Mouse (Mus musculus): ENCODE measurements at regions not wholly inside any gene's neighbourhood (a gene's known extent, or its start where the extent isn't known, plus 50 kb on each side); places are given as distances from the start of the nearest gene placed in this dataset.
A peak's percentile ranks its signal among the peaks of the same experiment; 100 is the strongest.
"Not testable (repeated sequence)": the region's sequence is repeated elsewhere in the genome, so short reads cannot be mapped to it uniquely, and the experiment has no call there.

- DNase-seq (ENCODE audit: low spot score in 2 of 2) = no peak
Measured at GRCm38 (mm10) chr12:64788761-64789160, 128.9 kb upstream of the Gm527 start.

GRCm38 (mm10) chr12:64808492-64808891 lies 109.2 kb upstream of the Gm527 start:
- DNase-seq (ENCODE audit: low spot score in 2 of 2) = not testable (repeated sequence)

- DNase-seq (ENCODE audit: low spot score in 2 of 2) = no peak
Measured at GRCm38 (mm10) chr12:64810081-64810480, 107.6 kb upstream of the Gm527 start.

DNA sequence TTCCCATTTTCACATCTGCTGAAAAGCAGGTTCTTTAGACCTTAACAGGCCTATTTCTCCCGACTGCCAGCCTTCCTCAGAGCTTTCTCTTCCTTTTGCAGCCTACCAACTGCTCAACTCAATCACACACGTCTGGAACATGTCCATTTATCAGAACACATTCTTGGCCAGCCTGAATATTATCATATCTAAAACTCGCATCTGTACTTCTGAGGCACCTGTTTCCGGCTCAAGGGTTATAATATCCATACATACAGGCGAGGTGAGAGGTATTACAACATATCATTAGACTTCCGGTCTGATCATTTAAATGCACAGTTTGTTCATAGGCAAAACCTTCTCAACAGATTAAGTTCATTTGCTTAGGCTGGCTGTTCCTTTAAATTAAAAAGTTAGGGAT lies 101.8 kb upstream of the Gm527 start:
- no peak for DNase-seq (ENCODE audit: low spot score in 2 of 2)

DNA sequence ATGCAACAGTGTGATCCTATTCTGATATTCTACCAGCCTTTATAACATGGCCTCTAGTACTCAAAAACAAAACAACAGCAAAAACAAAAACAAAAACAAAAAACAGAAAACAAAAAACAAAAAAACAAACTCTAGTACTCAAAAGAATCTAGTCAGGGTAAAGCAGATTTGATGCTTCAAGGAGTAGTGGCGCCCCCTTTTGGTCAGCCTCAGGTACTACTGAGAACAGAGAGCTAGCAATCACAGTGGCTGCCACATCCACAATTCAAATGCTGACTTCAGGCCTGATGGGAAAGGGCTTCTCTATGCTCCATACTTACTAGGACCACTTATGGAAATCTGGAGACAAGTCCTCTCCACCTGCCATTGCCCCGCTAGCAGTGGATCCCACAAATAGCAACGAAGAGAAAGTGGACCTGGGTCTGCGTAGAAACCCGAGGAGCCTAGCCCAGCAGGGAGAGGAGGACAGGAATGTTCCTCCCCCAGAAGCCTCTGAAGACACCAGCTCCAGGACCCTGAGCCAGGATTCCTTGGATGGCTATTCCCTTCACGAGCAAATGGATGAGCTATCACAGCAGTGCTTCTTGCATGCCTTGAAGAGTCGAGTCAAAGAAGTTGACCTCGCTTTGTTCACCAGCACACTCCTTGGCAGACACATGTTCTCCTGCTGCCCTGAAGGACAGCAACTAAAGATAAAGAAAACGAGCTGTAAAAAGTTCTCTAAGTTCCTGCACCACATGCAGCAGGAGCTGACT lies 100.5 kb upstream of the Gm527 start:
- peak in 1 of 2 experiments; percentile 21 for DNase-seq (ENCODE audit: low spot score in 2 of 2)

- no peak for DNase-seq (ENCODE audit: low spot score in 2 of 2)
Measured at GRCm38 (mm10) chr12:64820722-64821121, 97.0 kb upstream of the Gm527 start.

DNA sequence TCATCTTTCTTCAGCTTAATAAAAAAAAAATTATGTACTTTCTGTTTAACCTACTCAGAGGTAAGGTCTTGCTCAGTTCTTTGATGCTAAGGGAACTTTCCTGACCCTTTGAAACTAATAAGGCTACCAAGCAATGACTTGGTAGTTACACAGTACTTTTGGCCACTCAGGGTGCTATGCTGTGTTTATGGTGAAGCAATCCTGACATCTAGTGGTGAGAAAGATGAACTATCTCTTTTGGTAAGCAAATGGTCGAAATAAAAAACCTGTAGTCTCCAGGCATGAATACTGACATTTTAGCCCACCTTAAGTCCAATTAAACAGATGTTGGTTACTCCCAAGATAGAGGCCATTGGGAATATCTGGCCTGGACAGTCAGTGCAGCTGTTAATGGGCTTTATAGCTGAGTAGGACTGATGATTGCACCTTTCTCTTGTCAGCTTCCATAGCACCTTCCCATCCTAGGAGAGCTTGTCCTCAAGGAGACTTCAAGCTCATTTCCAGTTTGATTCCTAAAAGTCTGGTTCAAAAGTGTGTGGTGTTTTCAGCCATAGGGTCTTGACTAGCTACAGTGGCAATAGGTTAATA lies 88.0 kb upstream of the Gm527 start:
- no peak for DNase-seq (ENCODE audit: low spot score in 2 of 2)

DNA sequence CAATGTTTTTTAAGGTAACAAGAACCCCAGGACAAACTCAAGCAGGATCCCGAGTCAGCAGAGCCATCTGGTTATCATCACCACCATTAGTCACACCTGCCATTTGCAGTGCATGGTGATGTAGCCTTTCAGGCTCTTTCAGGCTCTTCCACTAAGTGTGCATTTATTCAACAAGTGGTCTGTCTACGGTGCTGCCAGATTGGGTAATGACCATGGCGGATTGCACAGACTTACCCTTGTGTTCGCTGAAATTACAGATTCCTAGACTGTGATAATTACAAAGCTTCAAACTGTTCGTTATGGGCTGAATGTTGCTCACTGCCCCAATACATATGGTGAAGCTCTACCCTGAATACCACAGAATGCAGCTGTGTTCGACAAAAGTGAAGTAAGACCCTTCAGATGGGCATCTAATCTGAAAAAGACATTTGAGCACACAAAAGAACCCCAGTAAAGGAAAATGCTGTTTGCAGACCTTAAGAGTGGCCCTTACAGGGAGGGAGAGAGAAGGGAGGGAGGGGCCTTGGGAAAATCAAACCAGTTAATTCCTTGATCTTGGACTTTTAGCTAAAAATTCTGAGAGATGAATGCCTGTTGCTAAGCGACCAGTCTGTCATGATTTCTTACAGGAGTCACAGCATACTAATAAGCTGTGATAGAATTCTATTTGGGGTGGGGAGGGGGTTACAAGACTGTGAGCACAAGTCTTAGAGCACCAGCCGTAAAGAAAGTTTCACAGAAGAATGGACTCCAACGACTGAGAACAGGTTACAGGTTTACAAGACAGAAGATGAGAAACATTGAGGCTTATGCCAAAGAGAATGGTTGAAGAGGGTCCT lies 85.2 kb upstream of the Gm527 start:
- no peak for DNase-seq (ENCODE audit: low spot score in 2 of 2)

GRCm38 (mm10) chr12:64857709-64858108 lies 60.0 kb upstream of the Gm527 start:
- DNase-seq (ENCODE audit: low spot score in 2 of 2) = no peak

Measured in left cerebral cortex, adult 18-20 months (tissue).